Mouse (Mus musculus): ENCODE results near the gene 1700020N15Rik.
"Not testable (repeated sequence)": the region's sequence is repeated elsewhere in the genome, so short reads cannot be mapped to it uniquely, and the experiment has no call there.

Gene 1700020N15Rik

GRCm38 (mm10) chrX:69945000-69945399 is at the start of gene 1700020N15Rik:
TSS of gene 1700020N15Rik (plus strand) at chrX:69945300.
- not testable (repeated sequence) for DNase-seq

DNA sequence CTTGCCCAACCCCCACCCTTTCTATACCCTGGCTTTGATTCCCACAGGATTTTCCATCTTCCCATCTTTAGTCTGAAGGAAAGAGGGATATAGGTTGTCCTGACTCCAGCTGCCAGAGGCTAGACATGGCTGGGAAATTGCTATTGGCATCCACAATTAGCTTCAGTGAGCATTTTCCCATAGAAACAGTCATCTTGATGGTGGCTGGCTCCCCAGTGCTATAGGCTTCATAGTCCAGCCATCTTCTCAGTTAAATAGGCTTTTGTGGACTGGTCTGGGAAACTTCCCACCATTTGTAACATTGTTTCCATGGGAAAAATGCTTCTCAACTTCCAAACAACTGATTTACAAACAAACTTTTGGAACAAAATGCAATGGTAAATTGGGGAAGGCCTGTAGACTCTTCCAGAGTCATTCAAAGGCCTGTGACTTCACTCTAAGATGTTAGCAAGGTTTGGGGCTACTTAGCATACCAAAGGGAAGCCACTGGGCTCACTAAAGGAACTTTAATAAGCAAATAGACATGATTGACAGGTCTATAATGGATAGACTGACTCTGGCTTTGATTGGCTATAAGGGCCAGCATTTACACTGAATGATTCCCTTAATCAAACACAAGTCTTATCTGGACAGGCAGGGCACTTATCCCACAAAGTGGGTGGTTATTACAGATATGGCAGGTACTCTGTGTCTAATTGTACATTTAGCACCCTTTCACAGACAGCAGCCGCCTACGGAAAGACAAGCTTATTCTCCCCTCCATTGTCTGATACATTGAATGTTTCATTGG is 31.9 kb downstream of the 1700020N15Rik start:
- DNase-seq: no peak
